Mouse (Mus musculus): ENCODE results near the gene Map2k7. TPM values are rescaled to one million over a fixed set of nuclear protein-coding genes. Genes with fewer than 3 reads are reported as not detected.

The Map2k7 gene
- polyA plus RNA-seq, 1 experiment from 2014 or later, result 16.9 TPM

- ATAC-seq (ENCODE audit: insufficient number of reproducible peaks, insufficient read depth, low FRiP score, low read depth), result no peak
- peaks cover 8 to 12% of the 10 kb centered on the region in 2 experiments; a peak in 3 of 4 replicates for H3K4me1 ChIP-seq (ENCODE audit: control insufficient read depth in 2 of 2, insufficient read depth in 2 of 2, low read length in 2 of 2)
- H3K9ac ChIP-seq (ENCODE audit: low read length), result 0 out of 2 replicates have a peak overlapping the region, but pooled peaks have one; percentile 0
- no peak overlapping the region for H3K4me2 ChIP-seq (ENCODE audit: low read length)
- WGBS, result 82% methylated on average over 4 of the region's 4 CpGs
- no peak overlapping the region for H3K27ac ChIP-seq (replicated peaks in 1 of 2; ENCODE audit: control insufficient read depth in 1 of 2, insufficient read depth in 1 of 2, low read depth in 2 of 2, low read length in 2 of 2)
- H3K27me3 ChIP-seq (ENCODE audit: control insufficient read depth, insufficient read depth, low read length), result no peaks in the 10 kb centered on the region
- H3K4me3 ChIP-seq (ENCODE audit: control insufficient read depth in 1 of 2, insufficient read depth in 1 of 2, low read depth in 1 of 2, low read length in 2 of 2), result no peak overlapping the region
- H3K36me3 ChIP-seq (ENCODE audit: control insufficient read depth, insufficient read depth, low read length), result peaks cover 77% of the 10 kb centered on the region
- H3K9me3 ChIP-seq (ENCODE audit: control insufficient read depth, low read length), result no peaks in the 10 kb centered on the region
These were observed 21.2 kb downstream of the Map2k7 start for GRCm38 (mm10) chr8:4259805-4260170.

- WGBS, result 82% methylated on average over 8 of the region's 8 CpGs
- Histone ChIP-seq H3K27ac (replicated peaks in 1 of 2; ENCODE audit: control insufficient read depth in 1 of 2, insufficient read depth in 1 of 2, low read depth in 2 of 2, low read length in 2 of 2) (no peak overlapping the region), H3K9me3 (ENCODE audit: control insufficient read depth, low read length) (no peaks in the 10 kb centered on the region), H3K4me1 (ENCODE audit: control insufficient read depth in 2 of 2, insufficient read depth in 2 of 2, low read length in 2 of 2) (peaks cover 2 to 3% of the 10 kb centered on the region in 2 experiments; a peak in 2 of 4 replicates), H3K4me2 (ENCODE audit: low read length) (no peak overlapping the region), H3K36me3 (ENCODE audit: control insufficient read depth, insufficient read depth, low read length) (peaks cover 86% of the 10 kb centered on the region), H3K4me3 (ENCODE audit: control insufficient read depth in 1 of 2, insufficient read depth in 1 of 2, low read depth in 1 of 2, low read length in 2 of 2) (no peak overlapping the region), H3K9ac (ENCODE audit: low read length) (no peak overlapping the region), H3K27me3 (ENCODE audit: control insufficient read depth, insufficient read depth, low read length) (no peaks in the 10 kb centered on the region)
- no peak for ATAC-seq (ENCODE audit: insufficient number of reproducible peaks, insufficient read depth, low FRiP score, low read depth)
These were observed 24.7 kb downstream of the Map2k7 start for GRCm38 (mm10) chr8:4263105-4263791.

GRCm38 (mm10) chr8:4265160-4265914 is 26.8 kb downstream of the Map2k7 start:
- no peak overlapping the region for H3K4me3 ChIP-seq (ENCODE audit: control insufficient read depth in 1 of 2, insufficient read depth in 1 of 2, low read depth in 1 of 2, low read length in 2 of 2)
- H3K9me3 ChIP-seq (ENCODE audit: control insufficient read depth, low read length), result no peaks in the 10 kb centered on the region
- no peak overlapping the region for H3K27ac ChIP-seq (replicated peaks in 1 of 2; ENCODE audit: control insufficient read depth in 1 of 2, insufficient read depth in 1 of 2, low read depth in 2 of 2, low read length in 2 of 2)
- ATAC-seq (ENCODE audit: insufficient number of reproducible peaks, insufficient read depth, low FRiP score, low read depth), result no peak
- no peak overlapping the region for H3K9ac ChIP-seq (ENCODE audit: low read length)
- H3K4me1 ChIP-seq (ENCODE audit: control insufficient read depth in 2 of 2, insufficient read depth in 2 of 2, low read length in 2 of 2), result no peaks in the 10 kb centered on the region
- 93% methylated on average over 15 of the region's 15 CpGs for WGBS
- no peaks in the 10 kb centered on the region for H3K27me3 ChIP-seq (ENCODE audit: control insufficient read depth, insufficient read depth, low read length)
- peaks cover 100% of the 10 kb centered on the region for H3K36me3 ChIP-seq (ENCODE audit: control insufficient read depth, insufficient read depth, low read length)
- no peak overlapping the region for H3K4me2 ChIP-seq (ENCODE audit: low read length)

GRCm38 (mm10) chr8:4267627-4268026 is 29.1 kb downstream of the Map2k7 start:
- Histone ChIP-seq H3K36me3 (ENCODE audit: control insufficient read depth, insufficient read depth, low read length) (peaks cover 99% of the 10 kb centered on the region), H3K27me3 (ENCODE audit: control insufficient read depth, insufficient read depth, low read length) (no peaks in the 10 kb centered on the region), H3K9ac (ENCODE audit: low read length) (no peak overlapping the region), H3K4me3 (ENCODE audit: control insufficient read depth in 1 of 2, insufficient read depth in 1 of 2, low read depth in 1 of 2, low read length in 2 of 2) (no peak overlapping the region), H3K4me2 (ENCODE audit: low read length) (no peak overlapping the region), H3K4me1 (ENCODE audit: control insufficient read depth in 2 of 2, insufficient read depth in 2 of 2, low read length in 2 of 2) (no peaks in the 10 kb centered on the region), H3K9me3 (ENCODE audit: control insufficient read depth, low read length) (no peaks in the 10 kb centered on the region), H3K27ac (replicated peaks in 1 of 2; ENCODE audit: control insufficient read depth in 1 of 2, insufficient read depth in 1 of 2, low read depth in 2 of 2, low read length in 2 of 2) (no peak overlapping the region)
- no peak for ATAC-seq (ENCODE audit: insufficient number of reproducible peaks, insufficient read depth, low FRiP score, low read depth)
- 74% methylated on average over 15 of the region's 15 CpGs for WGBS

GRCm38 (mm10) chr8:4269609-4270008 is 31.1 kb downstream of the Map2k7 start:
- no peak overlapping the region for H3K4me2 ChIP-seq (ENCODE audit: low read length)
- H3K4me1 ChIP-seq (ENCODE audit: control insufficient read depth in 2 of 2, insufficient read depth in 2 of 2, low read length in 2 of 2), result peaks cover 0 to 3% of the 10 kb centered on the region in 2 experiments; a peak in 2 of 4 replicates
- H3K27me3 ChIP-seq (ENCODE audit: control insufficient read depth, insufficient read depth, low read length), result no peaks in the 10 kb centered on the region
- no peak overlapping the region for H3K27ac ChIP-seq (replicated peaks in 1 of 2; ENCODE audit: control insufficient read depth in 1 of 2, insufficient read depth in 1 of 2, low read depth in 2 of 2, low read length in 2 of 2)
- no peaks in the 10 kb centered on the region for H3K9me3 ChIP-seq (ENCODE audit: control insufficient read depth, low read length)
- peaks cover 94% of the 10 kb centered on the region for H3K36me3 ChIP-seq (ENCODE audit: control insufficient read depth, insufficient read depth, low read length)
- H3K4me3 ChIP-seq (ENCODE audit: control insufficient read depth in 1 of 2, insufficient read depth in 1 of 2, low read depth in 1 of 2, low read length in 2 of 2), result no peak overlapping the region
- 92% methylated on average over 6 of the region's 6 CpGs for WGBS
- H3K9ac ChIP-seq (ENCODE audit: low read length), result no peak overlapping the region
- ATAC-seq (ENCODE audit: insufficient number of reproducible peaks, insufficient read depth, low FRiP score, low read depth), result no peak

GRCm38 (mm10) chr8:4275275-4276110 is 37.0 kb downstream of the Map2k7 start, which contains the start of gene Timm44:
TSS of gene Timm44 (minus strand) at chr8:4275913.
- H3K4me3 ChIP-seq (ENCODE audit: control insufficient read depth in 1 of 2, insufficient read depth in 1 of 2, low read depth in 1 of 2, low read length in 2 of 2), result peak within 1 kb of the TSS; percentile 70 to 85
- under 1% methylated on average over 39 of the region's 39 CpGs for WGBS

GRCm38 (mm10) chr8:4276111-4276465 is 37.5 kb downstream of the Map2k7 start:
- H3K27me3 ChIP-seq (ENCODE audit: control insufficient read depth, insufficient read depth, low read length), result no peaks in the 10 kb centered on the region
- H3K27ac ChIP-seq (replicated peaks in 1 of 2; ENCODE audit: control insufficient read depth in 1 of 2, insufficient read depth in 1 of 2, low read depth in 2 of 2, low read length in 2 of 2), result peak overlapping the region; percentile 48 to 54
- peaks cover 3 to 10% of the 10 kb centered on the region in 2 experiments; a peak in 3 of 4 replicates for H3K4me1 ChIP-seq (ENCODE audit: control insufficient read depth in 2 of 2, insufficient read depth in 2 of 2, low read length in 2 of 2)
- peaks cover 29% of the 10 kb centered on the region for H3K36me3 ChIP-seq (ENCODE audit: control insufficient read depth, insufficient read depth, low read length)
- H3K4me3 ChIP-seq (ENCODE audit: control insufficient read depth in 1 of 2, insufficient read depth in 1 of 2, low read depth in 1 of 2, low read length in 2 of 2), result peak overlapping the region; percentile 70 to 85
- WGBS, result 30% methylated on average over 9 of the region's 9 CpGs
- peak overlapping the region; percentile 80 for H3K9ac ChIP-seq (ENCODE audit: low read length)
- peak overlapping the region; percentile 87 for H3K4me2 ChIP-seq (ENCODE audit: low read length)
- ATAC-seq (ENCODE audit: insufficient number of reproducible peaks, insufficient read depth, low FRiP score, low read depth), result no peak
- H3K9me3 ChIP-seq (ENCODE audit: control insufficient read depth, low read length), result no peaks in the 10 kb centered on the region

More at GRCm38 (mm10) chr8:4275275-4276110, 37.0 kb downstream of the Map2k7 start, which contains the start of gene Timm44:
- Histone ChIP-seq H3K9me3 (ENCODE audit: control insufficient read depth, low read length) (no peaks in the 10 kb centered on the region), H3K27ac (replicated peaks in 1 of 2; ENCODE audit: control insufficient read depth in 1 of 2, insufficient read depth in 1 of 2, low read depth in 2 of 2, low read length in 2 of 2) (peak within 1 kb of the TSS; percentile 48 to 54), H3K36me3 (ENCODE audit: control insufficient read depth, insufficient read depth, low read length) (peaks cover 35% of the 10 kb centered on the region), H3K27me3 (ENCODE audit: control insufficient read depth, insufficient read depth, low read length) (no peaks in the 10 kb centered on the region), H3K4me1 (ENCODE audit: control insufficient read depth in 2 of 2, insufficient read depth in 2 of 2, low read length in 2 of 2) (peaks cover 3 to 10% of the 10 kb centered on the region in 2 experiments; a peak in 3 of 4 replicates), H3K9ac (ENCODE audit: low read length) (peak within 1 kb of the TSS; percentile 80), H3K4me2 (ENCODE audit: low read length) (peak within 1 kb of the TSS; percentile 87)
- ATAC-seq (ENCODE audit: insufficient number of reproducible peaks, insufficient read depth, low FRiP score, low read depth), result peak; percentile 93

Measured in heart, embryonic 14.5 days (tissue).